Mouse (Mus musculus): Measurements from ENCODE around the gene Maneal. TPM values are rescaled to one million over a fixed set of nuclear protein-coding genes. Genes with fewer than 3 reads are reported as not detected.

The Maneal gene
- total RNA-seq (2023; ENCODE audit: inconsistent age) = 0.30 to 0.77 TPM (median 0.50 TPM) in 4 replicates

DNA sequence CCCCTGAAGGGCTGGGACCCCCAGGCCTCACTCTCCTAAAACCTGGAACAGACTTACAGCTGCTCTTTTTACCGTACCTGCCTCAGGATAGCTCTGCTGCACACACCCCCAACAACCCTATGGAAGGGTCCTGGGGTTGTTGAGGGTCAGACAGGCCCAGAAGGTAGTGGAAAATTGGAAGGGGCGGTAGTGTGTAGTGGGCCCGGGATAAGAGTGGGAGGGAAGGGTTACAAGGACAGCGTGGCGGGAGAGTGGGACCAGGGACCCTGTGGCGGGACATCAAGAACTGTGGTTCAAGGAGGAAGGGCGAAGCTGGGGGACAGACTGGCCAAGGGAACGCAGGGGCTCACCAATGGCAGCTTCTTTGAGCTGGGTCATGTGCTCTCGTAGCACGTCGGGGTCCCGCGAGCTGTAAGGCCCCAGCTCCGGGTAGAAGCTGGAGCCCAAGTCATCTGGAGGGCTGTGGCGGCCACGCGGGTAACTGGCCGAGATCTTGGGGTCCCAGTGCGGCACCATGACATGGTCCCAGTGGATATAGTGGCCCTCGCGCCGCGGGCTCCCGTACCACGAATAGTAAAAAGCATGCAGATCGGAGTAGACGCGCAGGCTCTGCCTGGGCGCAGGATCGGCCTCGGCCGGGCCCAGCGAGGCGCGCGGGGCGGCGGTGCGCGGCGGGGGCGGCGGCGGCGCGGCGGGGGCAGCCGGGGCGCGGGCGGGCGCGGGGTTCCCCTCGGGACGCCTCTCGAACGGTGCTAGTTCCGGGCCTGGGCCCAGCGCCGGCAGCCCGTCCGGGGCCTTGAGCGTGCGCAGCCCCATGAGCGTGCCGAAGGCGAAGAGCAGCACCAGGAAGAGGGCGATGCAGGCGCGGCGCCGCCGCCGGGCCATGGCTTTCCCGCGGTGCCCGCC, at the start of gene Maneal:
Gene Maneal, minus strand, starts transcription at position 889 of the 906 bp plus-strand sequence.

DNA sequence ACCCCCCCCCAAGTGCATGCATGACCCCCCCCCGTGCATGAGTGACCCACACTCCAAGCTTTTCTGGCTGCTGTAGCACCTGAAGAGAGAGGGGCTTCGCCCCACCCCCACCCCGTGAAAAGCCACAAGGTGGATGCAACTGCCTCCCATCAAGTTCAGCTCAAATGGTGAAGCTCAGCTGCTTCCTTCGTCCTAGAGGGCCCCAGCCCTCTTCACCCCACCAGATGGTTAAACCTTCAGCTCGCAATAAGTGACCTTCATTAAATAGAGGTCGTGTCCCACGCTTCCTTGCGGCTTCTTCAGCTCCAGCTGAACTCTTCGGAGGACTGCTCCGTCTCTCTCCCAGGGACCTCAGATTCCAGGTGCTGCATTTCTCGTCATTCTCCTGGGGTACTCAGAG, 18.6 kb upstream of the Maneal start, which contains the start of gene Epha10:
Gene Epha10, plus strand, starts transcription at position 301 of the 400 bp plus-strand sequence.

DNA sequence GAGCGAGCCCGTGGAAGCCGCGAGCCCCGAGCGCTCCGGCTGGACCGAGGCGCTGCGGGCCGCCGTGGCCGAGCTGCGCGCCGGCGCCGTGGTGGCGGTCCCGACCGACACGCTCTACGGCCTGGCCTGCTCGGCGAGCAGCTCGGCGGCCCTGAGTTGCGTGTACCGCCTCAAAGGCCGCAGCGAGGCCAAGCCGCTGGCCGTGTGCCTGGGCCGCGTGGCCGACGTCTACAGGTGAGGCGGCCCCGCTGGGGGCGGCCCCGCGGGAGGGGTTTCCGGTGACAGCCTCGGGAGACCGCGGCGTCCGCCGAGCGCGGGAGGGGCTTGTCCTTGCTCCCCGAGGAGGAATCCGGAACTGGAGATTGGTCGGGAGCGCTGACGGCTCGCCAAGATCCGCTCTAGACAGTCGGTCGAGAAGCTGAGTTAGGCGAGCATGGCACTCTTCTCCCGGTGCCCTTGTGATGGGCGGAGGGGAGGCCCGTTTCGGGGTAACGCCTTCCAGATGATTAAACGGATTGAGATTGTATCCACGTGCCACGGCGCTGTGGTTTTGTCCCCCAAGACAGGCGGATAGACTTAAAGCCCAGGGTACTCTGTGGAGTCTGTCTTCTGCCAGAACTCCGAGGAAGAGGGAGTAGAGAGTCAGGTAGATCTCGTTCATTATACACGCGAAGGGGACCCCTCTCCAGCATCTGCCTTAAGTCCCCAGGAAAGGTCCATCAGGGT, 10.9 kb downstream of the Maneal start, which contains the start of gene 1110065P20Rik:
Gene 1110065P20Rik, minus strand, starts transcription at position 264 of the 726 bp plus-strand sequence.

DNA sequence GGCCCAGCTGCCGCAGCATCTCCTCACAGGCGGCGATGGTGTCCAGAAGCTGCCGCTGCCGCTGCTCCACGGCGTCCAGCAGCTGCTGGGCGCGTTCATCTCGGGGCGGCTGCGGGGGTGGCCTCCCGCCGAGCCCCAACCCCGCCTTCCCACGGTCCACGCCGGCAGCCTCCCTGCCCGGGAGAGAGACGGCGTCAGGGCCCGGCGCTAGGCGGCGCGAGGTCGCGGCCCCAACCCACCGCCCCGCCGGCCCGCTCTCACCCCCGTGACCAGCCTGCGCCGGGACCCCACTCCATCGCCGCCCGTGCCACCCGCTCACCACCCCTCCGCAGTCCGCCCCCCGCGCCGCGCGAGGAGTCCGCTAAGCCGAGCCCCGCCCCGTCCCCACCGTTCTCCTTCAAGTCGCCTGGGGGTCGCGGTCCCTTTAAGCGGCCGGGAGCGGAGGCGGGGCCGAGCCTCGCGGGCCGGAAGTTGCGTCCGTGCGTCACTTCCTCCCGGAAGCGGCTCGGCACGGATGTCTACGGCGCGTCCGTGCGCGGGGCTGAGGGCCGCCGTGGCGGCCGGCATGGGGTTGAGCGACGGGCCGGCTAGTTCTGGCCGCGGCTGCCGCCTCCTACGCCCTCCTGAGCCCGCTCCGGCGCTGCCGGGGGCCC, 11.6 kb downstream of the Maneal start, which contains the start of gene Yrdc:
Gene Yrdc, plus strand, starts transcription at position 419 of the 653 bp plus-strand sequence.

Other genes with a start within 250 kb of the Maneal start
- not detected in 4 replicates for gene Pou3f1, start 205.4 kb downstream of the Maneal start, total RNA-seq (2023; ENCODE audit: inconsistent age)
- 21.3 to 25.1 TPM (median 22.3 TPM) in 4 replicates for gene Utp11, start 168.6 kb downstream of the Maneal start, total RNA-seq (2023; ENCODE audit: inconsistent age)
- gene Fhl3, start 161.5 kb downstream of the Maneal start, total RNA-seq (2023; ENCODE audit: inconsistent age) = 13.5 to 20.1 TPM (median 17.8 TPM) in 4 replicates
- 54.2 to 61.6 TPM (median 56.9 TPM) in 4 replicates for gene Sf3a3, start 147.4 kb downstream of the Maneal start, total RNA-seq (2023; ENCODE audit: inconsistent age)
- gene Inpp5b, start 120.3 kb downstream of the Maneal start, total RNA-seq (2023; ENCODE audit: inconsistent age) = 36.4 to 45.8 TPM (median 39.5 TPM) in 4 replicates
- gene Mtf1, start 60.1 kb downstream of the Maneal start, total RNA-seq (2023; ENCODE audit: inconsistent age) = 37.9 to 49.0 TPM (median 43.0 TPM) in 4 replicates
- gene Yrdc, start 11.5 kb downstream of the Maneal start, total RNA-seq (2023; ENCODE audit: inconsistent age) = 113 to 137 TPM (median 121 TPM) in 4 replicates
- gene 1110065P20Rik, start 11.0 kb downstream of the Maneal start, total RNA-seq (2023; ENCODE audit: inconsistent age) = 14.3 to 15.5 TPM (median 14.7 TPM) in 4 replicates
- not detected in 4 replicates for gene Epha10, start 18.7 kb upstream of the Maneal start, total RNA-seq (2023; ENCODE audit: inconsistent age)
- gene 9930104L06Rik, start 74.9 kb upstream of the Maneal start, total RNA-seq (2023; ENCODE audit: inconsistent age) = 17.5 to 25.3 TPM (median 22.7 TPM) in 4 replicates
- gene Cdca8, start 77.1 kb upstream of the Maneal start, total RNA-seq (2023; ENCODE audit: inconsistent age) = 3.5 to 4.1 TPM (median 3.6 TPM) in 4 replicates
- gene Rspo1, start 124.3 kb upstream of the Maneal start, total RNA-seq (2023; ENCODE audit: inconsistent age) = 1.4 TPM in 1 of 4 replicates, not detected in the others
- 79.5 to 103 TPM (median 95.9 TPM) in 4 replicates for gene Gnl2, start 154.4 kb upstream of the Maneal start, total RNA-seq (2023; ENCODE audit: inconsistent age)
- gene Dnali1, start 203.5 kb upstream of the Maneal start, total RNA-seq (2023; ENCODE audit: inconsistent age) = not detected in 4 replicates
- 30.5 to 35.7 TPM (median 33.9 TPM) in 4 replicates for gene Snip1, start 204.5 kb upstream of the Maneal start, total RNA-seq (2023; ENCODE audit: inconsistent age)
- gene Meaf6, start 223.0 kb upstream of the Maneal start, total RNA-seq (2023; ENCODE audit: inconsistent age) = 42.2 to 53.4 TPM (median 51.3 TPM) in 4 replicates